Mouse (Mus musculus): ENCODE results near the gene Themis3. TPM values are rescaled to one million over a fixed set of nuclear protein-coding genes. Genes with fewer than 3 reads are reported as not detected.

Themis3 gene
- not detected in 2 replicates for polyA plus RNA-seq (2012; ENCODE audit: insufficient read depth, insufficient read length, missing spikeins)

GRCm38 (mm10) chr17:66594435-66594834 is at the start of gene Themis3:
Gene Themis3 (minus strand): TSS chr17:66594621.
- Histone ChIP-seq H3K27ac (ENCODE audit: insufficient read depth, low read depth, low read length) (no peak within 1 kb of the TSS), H3K4me1 (ENCODE audit: control insufficient read depth, insufficient read depth, low read length) (no peaks in the 10 kb centered on the region), H3K4me3 (ENCODE audit: insufficient read depth, low read length) (no peak within 1 kb of the TSS)
- TF ChIP-seq CTCF (IDR thresholded peaks at IDR 0.05; ENCODE audit: low read depth, low read length) = no peak
- TF ChIP-seq POLR2A (IDR thresholded peaks at IDR 0.05; ENCODE audit: borderline replicate concordance, low read depth, low read length) = no peak

GRCm38 (mm10) chr17:66637951-66638722 is 43.7 kb upstream of the Themis3 start:
- no peak overlapping the region for H3K27ac ChIP-seq (ENCODE audit: insufficient read depth, low read depth, low read length)
- H3K4me1 ChIP-seq (ENCODE audit: control insufficient read depth, insufficient read depth, low read length) = no peaks in the 10 kb centered on the region
- no peak for TF ChIP-seq POLR2A (IDR thresholded peaks at IDR 0.05; ENCODE audit: borderline replicate concordance, low read depth, low read length)
- no peak for TF ChIP-seq CTCF (IDR thresholded peaks at IDR 0.05; ENCODE audit: low read depth, low read length)
- H3K4me3 ChIP-seq (ENCODE audit: insufficient read depth, low read length) = no peak overlapping the region

GRCm38 (mm10) chr17:66619996-66620656 is 25.7 kb upstream of the Themis3 start:
- Histone ChIP-seq H3K4me3 (ENCODE audit: insufficient read depth, low read length) (no peak overlapping the region), H3K27ac (ENCODE audit: insufficient read depth, low read depth, low read length) (no peak overlapping the region), H3K4me1 (ENCODE audit: control insufficient read depth, insufficient read depth, low read length) (no peaks in the 10 kb centered on the region)
- TF ChIP-seq POLR2A (IDR thresholded peaks at IDR 0.05; ENCODE audit: borderline replicate concordance, low read depth, low read length) = no peak

- Histone ChIP-seq H3K27ac (ENCODE audit: insufficient read depth, low read depth, low read length) (no peak overlapping the region), H3K4me3 (ENCODE audit: insufficient read depth, low read length) (no peak overlapping the region), H3K4me1 (ENCODE audit: control insufficient read depth, insufficient read depth, low read length) (no peaks in the 10 kb centered on the region)
- TF ChIP-seq CTCF (IDR thresholded peaks at IDR 0.05; ENCODE audit: low read depth, low read length) = no peak
- TF ChIP-seq POLR2A (IDR thresholded peaks at IDR 0.05; ENCODE audit: borderline replicate concordance, low read depth, low read length) = no peak
Observed at GRCm38 (mm10) chr17:66619255-66619826, 24.9 kb upstream of the Themis3 start.

- Histone ChIP-seq H3K27ac (ENCODE audit: insufficient read depth, low read depth, low read length) (no peak overlapping the region), H3K4me1 (ENCODE audit: control insufficient read depth, insufficient read depth, low read length) (no peaks in the 10 kb centered on the region), H3K4me3 (ENCODE audit: insufficient read depth, low read length) (no peak overlapping the region)
- TF ChIP-seq POLR2A (IDR thresholded peaks at IDR 0.05; ENCODE audit: borderline replicate concordance, low read depth, low read length) (no peak), CTCF (IDR thresholded peaks at IDR 0.05; ENCODE audit: low read depth, low read length) (no peak)
Observed at GRCm38 (mm10) chr17:66610032-66610431, 15.6 kb upstream of the Themis3 start.

GRCm38 (mm10) chr17:66604931-66605330 is 10.5 kb upstream of the Themis3 start:
- no peak overlapping the region for H3K4me3 ChIP-seq (ENCODE audit: insufficient read depth, low read length)
- H3K4me1 ChIP-seq (ENCODE audit: control insufficient read depth, insufficient read depth, low read length) = no peaks in the 10 kb centered on the region
- no peak overlapping the region for H3K27ac ChIP-seq (ENCODE audit: insufficient read depth, low read depth, low read length)
- TF ChIP-seq CTCF (IDR thresholded peaks at IDR 0.05; ENCODE audit: low read depth, low read length) (no peak), POLR2A (IDR thresholded peaks at IDR 0.05; ENCODE audit: borderline replicate concordance, low read depth, low read length) (no peak)

- Histone ChIP-seq H3K4me1 (ENCODE audit: control insufficient read depth, insufficient read depth, low read length) (no peaks in the 10 kb centered on the region), H3K4me3 (ENCODE audit: insufficient read depth, low read length) (no peak overlapping the region), H3K27ac (ENCODE audit: insufficient read depth, low read depth, low read length) (no peak overlapping the region)
- TF ChIP-seq CTCF (IDR thresholded peaks at IDR 0.05; ENCODE audit: low read depth, low read length) = no peak
- TF ChIP-seq POLR2A (IDR thresholded peaks at IDR 0.05; ENCODE audit: borderline replicate concordance, low read depth, low read length) = no peak
Observed at GRCm38 (mm10) chr17:66601171-66601570, 6.8 kb upstream of the Themis3 start.

GRCm38 (mm10) chr17:66595867-66596266 is 1.4 kb upstream of the Themis3 start:
- H3K4me1 ChIP-seq (ENCODE audit: control insufficient read depth, insufficient read depth, low read length) = no peaks in the 10 kb centered on the region
- no peak overlapping the region for H3K27ac ChIP-seq (ENCODE audit: insufficient read depth, low read depth, low read length)
- no peak for TF ChIP-seq POLR2A (IDR thresholded peaks at IDR 0.05; ENCODE audit: borderline replicate concordance, low read depth, low read length)
- no peak overlapping the region for H3K4me3 ChIP-seq (ENCODE audit: insufficient read depth, low read length)

GRCm38 (mm10) chr17:66595256-66595655 is 835 bp upstream of the Themis3 start:
- Histone ChIP-seq H3K27ac (ENCODE audit: insufficient read depth, low read depth, low read length) (no peak overlapping the region), H3K4me1 (ENCODE audit: control insufficient read depth, insufficient read depth, low read length) (no peaks in the 10 kb centered on the region), H3K4me3 (ENCODE audit: insufficient read depth, low read length) (no peak overlapping the region)
- TF ChIP-seq CTCF (IDR thresholded peaks at IDR 0.05; ENCODE audit: low read depth, low read length) (no peak), POLR2A (IDR thresholded peaks at IDR 0.05; ENCODE audit: borderline replicate concordance, low read depth, low read length) (no peak)

Data from bone marrow macrophage, adult 2 months (primary cell).